Mouse (Mus musculus): ENCODE results near the gene Aco2. TPM values are rescaled to one million over a fixed set of nuclear protein-coding genes. Genes with fewer than 3 reads are reported as not detected.

Gene Aco2
- total and polyA plus RNA-seq, 3 experiments = 1,810 to 2,215 (median 2,076) TPM

DNA sequence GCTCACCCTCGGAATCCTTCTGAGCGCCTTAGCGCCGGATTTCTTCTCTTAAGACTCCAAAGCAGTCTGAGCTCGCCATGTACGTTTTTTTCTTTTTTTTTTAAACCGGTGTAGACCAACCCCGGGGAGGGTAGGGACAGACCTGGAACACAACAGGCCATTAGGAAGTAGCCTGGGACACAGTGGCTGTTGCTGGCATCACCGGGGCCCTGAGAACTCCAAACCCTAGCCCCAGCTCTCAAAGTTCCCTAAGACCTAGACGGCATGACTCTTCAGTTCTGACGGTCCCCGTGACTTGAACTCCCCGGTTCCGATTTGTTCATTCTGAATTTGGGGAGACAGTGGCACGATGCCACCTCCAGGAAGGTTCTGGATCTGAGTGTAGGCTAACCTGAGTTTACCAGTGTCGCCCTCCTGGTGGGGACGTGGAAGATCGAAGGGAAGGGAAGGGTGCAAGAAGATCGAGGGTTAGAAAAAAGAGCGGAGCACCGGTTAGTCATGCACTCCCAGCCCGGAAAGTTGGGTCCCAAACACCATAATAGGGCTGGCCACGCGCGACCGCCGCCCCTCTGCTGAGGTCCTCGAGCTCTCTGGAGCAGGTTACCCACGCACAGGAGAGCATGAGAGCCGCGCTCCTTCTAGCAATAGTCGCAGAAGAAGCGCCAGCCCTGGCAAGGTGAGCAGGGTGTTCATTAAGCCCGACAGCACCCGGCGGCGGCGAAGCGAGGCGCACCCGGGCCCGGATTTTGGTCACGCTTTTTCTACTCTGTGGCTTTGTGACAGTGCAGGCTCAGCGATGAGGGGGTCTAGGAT lies 13.4 kb upstream of the Aco2 start, which contains the start of gene Tob2:
Tob2 (minus strand) TSS at position 280 of the 813 bp plus-strand sequence.
- under 1% methylated on average over 44 of the region's 44 CpGs for WGBS
- Histone ChIP-seq H3K36me3 (ENCODE audit: control insufficient read depth, insufficient read depth, low read length) (no peaks in the 10 kb centered on the region; the same call in 1 of the 2 replicates), H3K9ac (ENCODE audit: low read depth, low read length) (peak within 1 kb of the TSS; percentile 98), H3K79me2 (replicated peaks; ENCODE audit: control insufficient read depth, insufficient read depth, low read length) (peaks cover 3% of the 10 kb centered on the region), H3K4me1 (ENCODE audit: control insufficient read depth, insufficient read depth, low read length) (peaks cover 2% of the 10 kb centered on the region; the same call in 1 of the 2 replicates), H3K27ac (peak within 1 kb of the TSS; percentile 100), H3K27me3 (ENCODE audit: control insufficient read depth, insufficient read depth, low read length) (no peaks in the 10 kb centered on the region), H3K4me3 (peak within 1 kb of the TSS; percentile 71)
- DNase-seq = peak; percentile 79 to 81
- peak; percentile 26 for TF ChIP-seq CTCF (IDR thresholded peaks at IDR 0.05)
- no peak for TF ChIP-seq POLR2A (IDR thresholded peaks at IDR 0.05; ENCODE audit: insufficient read depth, low read depth, low read length)
- 0 out of 2 replicates have a peak, but pooled peaks have one; percentile 3 for TF ChIP-seq EP300 (IDR thresholded peaks at IDR 0.05; ENCODE audit: insufficient read depth, low read depth, low read length)
- intact Hi-C loops (cut with DNase I) = loop anchor here (1.0 to 2.0 kb wide), 3 partner anchors 14 to 27 kb away; partner anchors contain the start of gene Aco2

DNA sequence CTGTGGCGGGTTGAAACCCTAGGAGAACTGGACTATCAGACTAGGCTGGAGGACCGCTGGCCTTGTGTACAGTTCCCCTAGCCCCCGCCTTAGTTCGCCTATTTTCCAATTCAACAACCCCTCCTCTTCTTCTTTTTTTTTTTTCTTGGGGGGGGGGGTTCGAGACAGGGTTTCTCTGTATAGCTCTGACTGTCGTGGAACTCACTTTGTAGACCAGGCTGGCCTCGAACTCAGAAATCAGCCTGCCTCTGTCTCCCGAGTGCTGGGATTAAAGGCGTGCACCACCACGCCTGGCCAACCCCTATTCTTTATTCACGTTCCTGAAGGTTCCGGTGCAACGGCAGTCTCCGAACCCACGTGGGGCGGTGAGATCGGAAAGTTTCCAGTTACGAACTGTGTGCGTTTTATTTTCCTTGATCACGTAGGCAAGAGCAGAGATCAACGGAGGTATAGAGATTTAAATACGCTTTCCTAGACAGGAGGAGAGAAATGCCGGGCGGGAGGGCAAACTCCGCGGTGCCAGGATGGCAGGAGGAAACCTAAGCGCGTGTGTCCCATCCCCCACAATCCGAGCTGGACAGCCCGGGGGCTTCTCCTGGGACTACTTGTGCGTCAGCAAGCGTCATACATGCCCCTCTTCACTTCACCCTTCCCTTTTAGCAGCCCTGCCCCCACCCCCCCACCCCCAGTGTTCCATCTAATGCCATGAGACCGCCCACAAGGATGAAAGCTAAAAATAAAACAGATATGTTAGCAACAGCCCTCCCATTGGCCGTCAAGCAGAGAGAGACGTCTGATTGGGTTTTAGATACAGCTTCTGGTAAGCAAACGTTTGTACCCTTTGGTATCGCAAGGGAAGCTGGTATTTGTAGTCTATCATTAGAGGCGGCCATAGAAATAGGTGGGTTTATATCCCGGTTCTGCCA lies 12.5 kb upstream of the Aco2 start:
- H3K36me3 ChIP-seq (ENCODE audit: control insufficient read depth, insufficient read depth, low read length) = no peaks in the 10 kb centered on the region; the same call in 1 of the 2 replicates
- peak overlapping the region; percentile 100 for H3K27ac ChIP-seq
- intact Hi-C loops (cut with DNase I) = loop anchor here (2.0 kb wide), 1 partner anchor 13 kb away; the partner anchor contains the start of gene Aco2
- TF ChIP-seq EP300 (IDR thresholded peaks at IDR 0.05; ENCODE audit: insufficient read depth, low read depth, low read length) (peak; percentile 40; the same call in 1 of the 2 replicates), POLR2A (IDR thresholded peaks at IDR 0.05; ENCODE audit: insufficient read depth, low read depth, low read length) (peak; percentile 65), CTCF (IDR thresholded peaks at IDR 0.05) (no peak)
- peaks cover 2% of the 10 kb centered on the region; the same call in 1 of the 2 replicates for H3K4me1 ChIP-seq (ENCODE audit: control insufficient read depth, insufficient read depth, low read length)
- H3K27me3 ChIP-seq (ENCODE audit: control insufficient read depth, insufficient read depth, low read length) = no peaks in the 10 kb centered on the region
- peaks cover 3% of the 10 kb centered on the region for H3K79me2 ChIP-seq (replicated peaks; ENCODE audit: control insufficient read depth, insufficient read depth, low read length)
- DNase-seq = peak; percentile 87 to 89
- H3K4me3 ChIP-seq = peak overlapping the region; percentile 71
- H3K9ac ChIP-seq (ENCODE audit: low read depth, low read length) = peak overlapping the region; percentile 98
- under 1% methylated on average over 39 of the region's 39 CpGs for WGBS

DNA sequence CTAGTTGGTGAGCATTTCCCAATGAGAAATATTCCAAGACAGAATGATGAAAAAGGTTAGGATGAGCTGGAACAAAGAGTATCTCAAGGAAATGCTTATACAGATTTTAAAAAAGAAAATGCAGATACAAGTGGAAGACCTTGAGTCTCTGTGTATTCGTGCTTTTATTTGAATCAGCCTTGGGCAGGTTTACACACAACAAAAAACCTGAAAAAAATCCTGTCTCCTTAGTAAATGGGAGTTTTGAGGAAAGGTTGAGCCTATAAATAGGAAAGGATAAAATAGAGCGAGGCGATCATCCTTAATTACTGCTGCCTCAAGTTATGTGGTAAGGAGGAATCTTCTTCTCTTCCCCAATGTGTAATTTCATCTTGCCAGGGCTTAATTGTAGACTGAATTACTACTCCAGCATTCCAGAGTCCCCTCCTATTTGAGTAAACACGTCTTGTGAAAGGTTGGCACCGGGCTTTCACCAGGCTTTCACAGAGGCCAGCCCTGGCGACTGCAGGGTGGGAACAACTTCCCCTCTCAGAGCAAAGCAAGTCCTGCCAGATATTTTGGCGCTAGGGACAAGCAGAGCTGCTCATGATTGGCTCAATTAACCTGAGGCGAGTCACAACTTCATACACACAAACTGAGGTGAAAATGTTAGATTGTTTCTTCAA lies 11.5 kb upstream of the Aco2 start:
- WGBS = 24% methylated on average over 8 of the region's 8 CpGs
- Histone ChIP-seq H3K27me3 (ENCODE audit: control insufficient read depth, insufficient read depth, low read length) (no peaks in the 10 kb centered on the region), H3K36me3 (ENCODE audit: control insufficient read depth, insufficient read depth, low read length) (no peaks in the 10 kb centered on the region), H3K9ac (ENCODE audit: low read depth, low read length) (no peak overlapping the region), H3K4me1 (ENCODE audit: control insufficient read depth, insufficient read depth, low read length) (no peaks in the 10 kb centered on the region), H3K27ac (peak overlapping the region; percentile 100), H3K4me3 (peak overlapping the region; percentile 43), H3K79me2 (replicated peaks; ENCODE audit: control insufficient read depth, insufficient read depth, low read length) (peaks cover 3% of the 10 kb centered on the region)
- TF ChIP-seq POLR2A (IDR thresholded peaks at IDR 0.05; ENCODE audit: insufficient read depth, low read depth, low read length) = peak; percentile 43; the same call in 1 of the 2 replicates
- TF ChIP-seq CTCF (IDR thresholded peaks at IDR 0.05) = no peak
- peak; percentile 44 to 51 for DNase-seq
- intact Hi-C loops (cut with DNase I) = no loop called here

DNA sequence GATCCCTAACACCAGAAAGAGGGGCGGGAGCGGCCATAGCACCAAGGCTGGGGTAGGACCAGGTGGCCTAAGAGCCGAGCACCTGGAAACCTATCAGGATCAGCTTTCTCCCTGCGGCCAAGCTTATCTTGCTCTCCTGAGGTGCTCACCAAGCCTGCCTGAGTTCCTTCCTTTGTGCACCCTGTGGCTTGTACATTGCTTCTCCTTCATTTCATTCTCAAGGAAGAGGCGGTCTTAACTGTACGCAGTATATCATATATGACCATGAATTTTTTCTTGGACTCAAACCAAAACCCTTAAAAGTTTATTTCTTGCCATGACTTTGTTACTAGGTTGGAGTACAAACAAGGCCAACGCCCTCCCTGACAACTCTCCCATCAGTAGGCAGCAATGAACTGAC lies 7.9 kb upstream of the Aco2 start:
- no peaks in the 10 kb centered on the region for H3K27me3 ChIP-seq (ENCODE audit: control insufficient read depth, insufficient read depth, low read length)
- intact Hi-C loops (cut with DNase I) = no loop called here
- WGBS = 91% methylated on average over 7 of the region's 7 CpGs
- H3K27ac ChIP-seq = no peak overlapping the region
- H3K36me3 ChIP-seq (ENCODE audit: control insufficient read depth, insufficient read depth, low read length) = no peaks in the 10 kb centered on the region
- H3K4me1 ChIP-seq (ENCODE audit: control insufficient read depth, insufficient read depth, low read length) = no peaks in the 10 kb centered on the region
- DNase-seq = no peak
- no peak for TF ChIP-seq EP300 (IDR thresholded peaks at IDR 0.05; ENCODE audit: insufficient read depth, low read depth, low read length)
- no peak for TF ChIP-seq POLR2A (IDR thresholded peaks at IDR 0.05; ENCODE audit: insufficient read depth, low read depth, low read length)
- TF ChIP-seq CTCF (IDR thresholded peaks at IDR 0.05) = no peak
- H3K4me3 ChIP-seq = no peak overlapping the region
- no peak overlapping the region for H3K9ac ChIP-seq (ENCODE audit: low read depth, low read length)
- H3K79me2 ChIP-seq (replicated peaks; ENCODE audit: control insufficient read depth, insufficient read depth, low read length) = no peaks in the 10 kb centered on the region

DNA sequence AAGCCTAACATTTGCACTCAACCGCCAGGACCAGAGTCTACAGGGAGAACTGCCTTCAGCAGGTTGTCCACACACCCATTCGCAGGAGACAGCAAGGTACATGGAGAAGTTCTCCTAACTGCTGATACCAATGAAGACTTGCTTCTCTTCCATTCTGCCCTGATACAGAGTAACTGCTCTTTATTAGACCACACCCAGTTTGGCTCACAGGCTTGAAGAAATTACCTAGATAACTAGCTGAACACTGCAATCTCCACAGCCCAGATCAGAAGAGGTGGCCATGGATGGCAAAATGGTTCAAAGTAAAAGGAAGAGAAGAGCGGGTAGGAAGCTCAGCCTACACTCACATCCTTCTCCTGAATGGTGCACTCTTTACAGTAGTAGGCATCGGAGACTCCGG lies 2.1 kb upstream of the Aco2 start:
- Histone ChIP-seq H3K4me1 (ENCODE audit: control insufficient read depth, insufficient read depth, low read length) (0 out of 2 replicates have a peak, but pooled peaks cover 1% of the 10 kb centered on the region), H3K4me3 (no peak overlapping the region), H3K27ac (no peak overlapping the region), H3K36me3 (ENCODE audit: control insufficient read depth, insufficient read depth, low read length) (peaks cover 10% of the 10 kb centered on the region), H3K27me3 (ENCODE audit: control insufficient read depth, insufficient read depth, low read length) (no peaks in the 10 kb centered on the region), H3K9ac (ENCODE audit: low read depth, low read length) (no peak overlapping the region), H3K79me2 (replicated peaks; ENCODE audit: control insufficient read depth, insufficient read depth, low read length) (peaks cover 4% of the 10 kb centered on the region)
- intact Hi-C loops (cut with DNase I) = loop anchor here (2.0 to 5.0 kb wide), 2 partner anchors 38 to 55 kb away; no protein-coding TSS in a partner anchor
- DNase-seq = no peak
- TF ChIP-seq EP300 (IDR thresholded peaks at IDR 0.05; ENCODE audit: insufficient read depth, low read depth, low read length) = no peak
- TF ChIP-seq POLR2A (IDR thresholded peaks at IDR 0.05; ENCODE audit: insufficient read depth, low read depth, low read length) = no peak
- no peak for TF ChIP-seq CTCF (IDR thresholded peaks at IDR 0.05)
- WGBS = 99% methylated on average over 5 of the region's 5 CpGs

Measured in heart, adult 2 months (tissue).